Mouse (Mus musculus) myocyte (in vitro differentiated cells): ENCODE data around the gene Gm20388.

Experiments
- CEBPB ChIP-seq: IDR thresholded peaks from 2 replicates; pipeline ENCODE4 v1.6.1; 2011; ENCODE audit warnings: mild to moderate bottlenecking, moderate library complexity; ENCODE audit not compliant: poor library complexity, insufficient read depth, severe bottlenecking
- E2F4 ChIP-seq: IDR thresholded peaks from one replicate; pipeline ENCODE4 v1.6.1; 2011; ENCODE audit warnings: mild to moderate bottlenecking, control low read depth, moderate library complexity; ENCODE audit not compliant: insufficient read depth
- MAX ChIP-seq: IDR thresholded peaks from one replicate; pipeline ENCODE4 v1.6.1; 2011; ENCODE audit warnings: low read depth, mild to moderate bottlenecking, control low read depth
- MYOD1 ChIP-seq, 3 experiments: IDR thresholded peaks; one replicate each; pipeline ENCODE4 v1.6.1; 2011; ENCODE audit warnings: control low read depth in 2 of 3, low read depth in 2 of 3, mild to moderate bottlenecking in 2 of 3, moderate library complexity in 1 of 3; ENCODE audit not compliant: insufficient read length in 2 of 3, control insufficient read depth in 1 of 3
- MYOG ChIP-seq, 3 experiments: IDR thresholded peaks; one replicate each; pipeline ENCODE4 v1.6.1; 2011; ENCODE audit warnings: control low read depth in 2 of 3, low read depth in 2 of 3, mild to moderate bottlenecking in 2 of 3; ENCODE audit not compliant: insufficient read length in 2 of 3, control insufficient read depth in 1 of 3, insufficient read depth in 1 of 3
- POLR2A ChIP-seq: IDR thresholded peaks from one replicate; pipeline ENCODE4 v1.6.1; 2011; ENCODE audit warnings: low read depth, mild to moderate bottlenecking, control low read depth, moderate library complexity; ENCODE audit not compliant: insufficient read length
- REST ChIP-seq: IDR thresholded peaks from one replicate; pipeline ENCODE4 v1.6.1; 2011; ENCODE audit warnings: mild to moderate bottlenecking, control low read depth, moderate library complexity; ENCODE audit not compliant: insufficient read depth, insufficient read length
- SRF ChIP-seq: IDR thresholded peaks from one replicate; pipeline ENCODE4 v1.6.1; 2011; ENCODE audit warnings: low read depth; ENCODE audit not compliant: control insufficient read depth, insufficient read length
- TCF12 ChIP-seq: IDR thresholded peaks from one replicate; pipeline ENCODE4 v1.6.1; 2011; ENCODE audit warnings: mild to moderate bottlenecking, control low read depth; ENCODE audit not compliant: poor library complexity, insufficient read depth, severe bottlenecking
- USF1 ChIP-seq: IDR thresholded peaks from one replicate; pipeline ENCODE4 v1.6.1; 2011; ENCODE audit warnings: low read depth, mild to moderate bottlenecking, control low read depth, moderate library complexity

DNA sequence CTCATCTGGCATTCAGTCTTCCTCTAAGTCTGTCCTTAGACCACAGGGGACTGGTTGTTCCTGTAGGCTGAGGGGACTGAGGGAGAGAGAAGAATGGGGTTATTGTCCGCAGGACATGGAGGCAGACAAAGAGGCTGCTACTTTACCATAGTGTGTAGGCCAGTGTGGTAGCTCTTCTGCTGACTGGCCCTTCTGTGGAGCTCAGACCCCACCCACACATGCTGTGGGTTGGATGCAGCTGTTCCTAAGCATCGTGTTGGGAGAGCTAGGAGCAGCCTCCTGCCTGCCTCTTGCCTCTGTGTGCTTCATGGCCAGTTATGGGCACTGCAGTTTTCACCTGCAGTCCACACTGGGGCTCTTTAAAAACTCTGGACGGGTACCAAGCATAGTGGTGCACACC is 3346.5 kb downstream of the Gm20388 start:
- TF ChIP-seq MYOG (IDR thresholded peaks at IDR 0.05; ENCODE audit: control insufficient read depth in 1 of 3, insufficient read depth in 1 of 3, insufficient read length in 2 of 3, low read depth in 2 of 3) = peak; percentile 13 to 91 (median 42)
- TF ChIP-seq POLR2A = no peak
- TF ChIP-seq MYOD1 (IDR thresholded peaks at IDR 0.05; ENCODE audit: control insufficient read depth in 1 of 3, insufficient read length in 2 of 3, low read depth in 2 of 3) = peak; percentile 56 to 96 (median 96)
- TF ChIP-seq E2F4 = no peak
- TF ChIP-seq CEBPB = no peak
- no peak for TF ChIP-seq USF1
- no peak for TF ChIP-seq MAX
- TF ChIP-seq TCF12 = peak; percentile 6
- TF ChIP-seq REST = no peak
- TF ChIP-seq SRF = peak; percentile 60
